ENCODE assay signal across 10 mouse cellular contexts in genomic region chr1:93857991-93858390, GRCm38 (mm10). TPM values are rescaled to one million over a fixed set of nuclear protein-coding genes. Genes with fewer than 3 reads are reported as not detected.
"Had no signal": no experiment of that assay in that cellular context is flagged by ENCODE, and none has a peak within 500 bp of the region (broad histone marks: within the 10 kb centered on the region; RNA-seq: fewer than 3 reads in every experiment).

No protein-coding gene starts in this region.

- DNase-seq: liver; lung, adult 18-20 months; lung, postnatal 10 days; lung, postnatal 36 days; retina, postnatal 1 day; right cerebral cortex, postnatal 25 days; spleen, adult 18-20 months; thymus, postnatal 25 days had no signal

RNA-seq across cellular contexts. Expression of gene Gal3st2, which starts 3.1 kb away (rescaled TPM):
- total RNA-seq: monocyte, adult 5-6 weeks; neutrophil, adult 5-6 weeks had no signal
